Mouse (Mus musculus) cerebellum, adult 8-10 months (tissue): ENCODE results near the gene Tango6.
A peak's percentile ranks its signal among the peaks of the same experiment; 100 is the strongest.

Source experiments
- DNase-seq: peaks from one replicate; pipeline ENCODE4 v3.0.0; 2022

Gene Tango6

GRCm38 (mm10) chr8:106682971-106683668 lies at the start of gene Tango6:
TSS of gene Tango6 (plus strand) at chr8:106683068.
- peak; percentile 89 for DNase-seq

- no peak for DNase-seq
These were observed 49.3 kb upstream of the Tango6 start for GRCm38 (mm10) chr8:106633361-106634158.

- no peak for DNase-seq
These were observed 47.6 kb upstream of the Tango6 start for GRCm38 (mm10) chr8:106635284-106635683.

GRCm38 (mm10) chr8:106637446-106637845 lies 45.4 kb upstream of the Tango6 start:
- DNase-seq = no peak

- no peak for DNase-seq
These were observed 44.0 kb upstream of the Tango6 start for GRCm38 (mm10) chr8:106638768-106639295.

- no peak for DNase-seq
These were observed 42.7 kb upstream of the Tango6 start for GRCm38 (mm10) chr8:106640212-106640611.

- no peak for DNase-seq
These were observed 41.9 kb upstream of the Tango6 start for GRCm38 (mm10) chr8:106640921-106641320.

- no peak for DNase-seq
These were observed 40.7 kb upstream of the Tango6 start for GRCm38 (mm10) chr8:106642172-106642571.

- no peak for DNase-seq
These were observed 39.8 kb upstream of the Tango6 start for GRCm38 (mm10) chr8:106643100-106643499.

- DNase-seq = no peak
These were observed 37.9 kb upstream of the Tango6 start for GRCm38 (mm10) chr8:106644957-106645356.

GRCm38 (mm10) chr8:106646153-106646552 lies 36.7 kb upstream of the Tango6 start:
- DNase-seq = no peak

GRCm38 (mm10) chr8:106646731-106647130 lies 36.1 kb upstream of the Tango6 start:
- DNase-seq = no peak

GRCm38 (mm10) chr8:106647387-106647786 lies 35.5 kb upstream of the Tango6 start:
- DNase-seq = peak; percentile 68

- DNase-seq = no peak
These were observed 34.4 kb upstream of the Tango6 start for GRCm38 (mm10) chr8:106648421-106648820.

- no peak for DNase-seq
These were observed 30.9 kb upstream of the Tango6 start for GRCm38 (mm10) chr8:106651994-106652393.

- DNase-seq = no peak
These were observed 26.8 kb upstream of the Tango6 start for GRCm38 (mm10) chr8:106656046-106656445.

GRCm38 (mm10) chr8:106672786-106673185 lies 10.1 kb upstream of the Tango6 start:
- no peak for DNase-seq

GRCm38 (mm10) chr8:106674318-106674717 lies 8.6 kb upstream of the Tango6 start:
- no peak for DNase-seq

GRCm38 (mm10) chr8:106674894-106675293 lies 8.0 kb upstream of the Tango6 start:
- no peak for DNase-seq

GRCm38 (mm10) chr8:106684387-106684786 lies 1.5 kb downstream of the Tango6 start:
- no peak for DNase-seq

GRCm38 (mm10) chr8:106687479-106687878 lies 4.6 kb downstream of the Tango6 start:
- DNase-seq = no peak

- no peak for DNase-seq
These were observed 14.9 kb downstream of the Tango6 start for GRCm38 (mm10) chr8:106697748-106698248.

- no peak for DNase-seq
These were observed 16.7 kb downstream of the Tango6 start for GRCm38 (mm10) chr8:106699588-106699987.

- no peak for DNase-seq
These were observed 17.3 kb downstream of the Tango6 start for GRCm38 (mm10) chr8:106700131-106700530.
